Mouse (Mus musculus): ENCODE results near the gene Plekhh2.

DNA sequence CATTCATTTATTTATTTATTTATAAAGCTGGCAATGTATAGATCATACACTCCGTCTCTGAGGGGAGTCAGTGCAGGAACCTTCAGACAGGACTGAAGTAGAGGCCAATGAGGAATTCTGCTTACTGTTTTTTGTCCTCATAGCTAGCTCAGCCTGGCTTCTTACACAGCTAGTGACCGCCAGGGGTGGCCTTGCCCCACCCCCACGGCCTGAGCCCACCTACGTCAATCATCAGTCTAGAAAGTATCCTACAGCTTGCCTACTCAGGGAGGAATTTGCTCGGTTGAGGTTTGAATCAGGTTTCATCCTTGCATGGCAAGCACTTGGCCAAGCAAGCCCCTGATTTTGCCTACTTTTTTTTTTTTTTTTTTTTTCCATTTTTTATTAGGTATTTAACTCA, 4.2 kb downstream of the Plekhh2 start:
- TF ChIP-seq CTCF (IDR thresholded peaks at IDR 0.05) (no peak), EP300 (IDR thresholded peaks at IDR 0.05; ENCODE audit: insufficient read depth, low read depth, low read length) (no peak)

Data from heart, adult 2 months (tissue).